Mouse (Mus musculus): ENCODE results near the gene Olfr523. TPM values are rescaled to one million over a fixed set of nuclear protein-coding genes. Genes with fewer than 3 reads are reported as not detected.

Gene Olfr523
- polyA plus RNA-seq, 1 experiment, result not detected

- TF ChIP-seq POLR2A (IDR thresholded peaks at IDR 0.05; ENCODE audit: insufficient read depth, low read depth, low read length), result no peak
- no peak for TF ChIP-seq CTCF (IDR thresholded peaks at IDR 0.05; ENCODE audit: insufficient read depth, low read depth, low read length)
- WGBS, result 60% methylated on average over 4 of the region's 4 CpGs
- Histone ChIP-seq H3K27ac (ENCODE audit: insufficient read depth, low read depth, low read length) (no peak overlapping the region), H3K4me3 (ENCODE audit: insufficient read depth, low read depth, low read length) (no peak overlapping the region), H3K4me1 (ENCODE audit: control insufficient read depth, insufficient read depth, low read length) (no peaks in the 10 kb centered on the region)
These were observed 15.6 kb downstream of the Olfr523 start for GRCm38 (mm10) chr7:140188391-140189328.

- TF ChIP-seq CTCF (IDR thresholded peaks at IDR 0.05; ENCODE audit: insufficient read depth, low read depth, low read length) (no peak), POLR2A (IDR thresholded peaks at IDR 0.05; ENCODE audit: insufficient read depth, low read depth, low read length) (no peak)
These were observed 17.4 kb downstream of the Olfr523 start for GRCm38 (mm10) chr7:140190435-140190834.

GRCm38 (mm10) chr7:140192445-140192844 lies 19.4 kb downstream of the Olfr523 start:
- no peak for TF ChIP-seq CTCF (IDR thresholded peaks at IDR 0.05; ENCODE audit: insufficient read depth, low read depth, low read length)
- TF ChIP-seq POLR2A (IDR thresholded peaks at IDR 0.05; ENCODE audit: insufficient read depth, low read depth, low read length), result no peak
- Histone ChIP-seq H3K27ac (ENCODE audit: insufficient read depth, low read depth, low read length) (no peak overlapping the region), H3K4me3 (ENCODE audit: insufficient read depth, low read depth, low read length) (no peak overlapping the region), H3K4me1 (ENCODE audit: control insufficient read depth, insufficient read depth, low read length) (no peaks in the 10 kb centered on the region)
- WGBS, result 66% methylated on average over 2 of the region's 2 CpGs

More at GRCm38 (mm10) chr7:140190435-140190834, 17.4 kb downstream of the Olfr523 start:
- WGBS, result 82% methylated on average over 1 of the region's 1 CpGs
- H3K4me3 ChIP-seq (ENCODE audit: insufficient read depth, low read depth, low read length), result no peak overlapping the region
- H3K4me1 ChIP-seq (ENCODE audit: control insufficient read depth, insufficient read depth, low read length), result no peaks in the 10 kb centered on the region
- H3K27ac ChIP-seq (ENCODE audit: insufficient read depth, low read depth, low read length), result no peak overlapping the region

GRCm38 (mm10) chr7:140192851-140193250 lies 19.8 kb downstream of the Olfr523 start:
- H3K4me1 ChIP-seq (ENCODE audit: control insufficient read depth, insufficient read depth, low read length), result no peaks in the 10 kb centered on the region
- no peak overlapping the region for H3K4me3 ChIP-seq (ENCODE audit: insufficient read depth, low read depth, low read length)
- TF ChIP-seq CTCF (IDR thresholded peaks at IDR 0.05; ENCODE audit: insufficient read depth, low read depth, low read length) (no peak), POLR2A (IDR thresholded peaks at IDR 0.05; ENCODE audit: insufficient read depth, low read depth, low read length) (no peak)
- 78% methylated on average over 2 of the region's 2 CpGs for WGBS
- H3K27ac ChIP-seq (ENCODE audit: insufficient read depth, low read depth, low read length), result no peak overlapping the region

GRCm38 (mm10) chr7:140194031-140194430 lies 21.0 kb downstream of the Olfr523 start:
- TF ChIP-seq CTCF (IDR thresholded peaks at IDR 0.05; ENCODE audit: insufficient read depth, low read depth, low read length) (no peak), POLR2A (IDR thresholded peaks at IDR 0.05; ENCODE audit: insufficient read depth, low read depth, low read length) (no peak)
- H3K4me1 ChIP-seq (ENCODE audit: control insufficient read depth, insufficient read depth, low read length), result no peaks in the 10 kb centered on the region
- H3K27ac ChIP-seq (ENCODE audit: insufficient read depth, low read depth, low read length), result no peak overlapping the region
- no peak overlapping the region for H3K4me3 ChIP-seq (ENCODE audit: insufficient read depth, low read depth, low read length)
- 79% methylated on average over 4 of the region's 4 CpGs for WGBS

- no peaks in the 10 kb centered on the region for H3K4me1 ChIP-seq (ENCODE audit: control insufficient read depth, insufficient read depth, low read length)
- TF ChIP-seq CTCF (IDR thresholded peaks at IDR 0.05; ENCODE audit: insufficient read depth, low read depth, low read length) (no peak), POLR2A (IDR thresholded peaks at IDR 0.05; ENCODE audit: insufficient read depth, low read depth, low read length) (no peak)
- no peak overlapping the region for H3K4me3 ChIP-seq (ENCODE audit: insufficient read depth, low read depth, low read length)
- 78% methylated on average over 8 of the region's 8 CpGs for WGBS
- no peak overlapping the region for H3K27ac ChIP-seq (ENCODE audit: insufficient read depth, low read depth, low read length)
These were observed 23.0 kb downstream of the Olfr523 start for GRCm38 (mm10) chr7:140196002-140196401.

- TF ChIP-seq CTCF (IDR thresholded peaks at IDR 0.05; ENCODE audit: insufficient read depth, low read depth, low read length) (no peak), POLR2A (IDR thresholded peaks at IDR 0.05; ENCODE audit: insufficient read depth, low read depth, low read length) (no peak)
- Histone ChIP-seq H3K4me1 (ENCODE audit: control insufficient read depth, insufficient read depth, low read length) (no peaks in the 10 kb centered on the region), H3K4me3 (ENCODE audit: insufficient read depth, low read depth, low read length) (no peak overlapping the region), H3K27ac (ENCODE audit: insufficient read depth, low read depth, low read length) (no peak overlapping the region)
- 92% methylated on average over 4 of the region's 4 CpGs for WGBS
These were observed 28.1 kb downstream of the Olfr523 start for GRCm38 (mm10) chr7:140201090-140201489.

GRCm38 (mm10) chr7:140205864-140206263 lies 32.8 kb downstream of the Olfr523 start, which contains the start of gene Olfr524:
TSS of gene Olfr524 (minus strand) at chr7:140205964.
- H3K27ac ChIP-seq (ENCODE audit: insufficient read depth, low read depth, low read length), result no peak within 1 kb of the TSS
- TF ChIP-seq CTCF (IDR thresholded peaks at IDR 0.05; ENCODE audit: insufficient read depth, low read depth, low read length) (no peak), POLR2A (IDR thresholded peaks at IDR 0.05; ENCODE audit: insufficient read depth, low read depth, low read length) (no peak)
- H3K4me1 ChIP-seq (ENCODE audit: control insufficient read depth, insufficient read depth, low read length), result no peaks in the 10 kb centered on the region
- no peak within 1 kb of the TSS for H3K4me3 ChIP-seq (ENCODE audit: insufficient read depth, low read depth, low read length)

GRCm38 (mm10) chr7:140206904-140207303 lies 33.9 kb downstream of the Olfr523 start:
- TF ChIP-seq CTCF (IDR thresholded peaks at IDR 0.05; ENCODE audit: insufficient read depth, low read depth, low read length) (no peak), POLR2A (IDR thresholded peaks at IDR 0.05; ENCODE audit: insufficient read depth, low read depth, low read length) (no peak)
- 82% methylated on average over 3 of the region's 3 CpGs for WGBS
- H3K4me3 ChIP-seq (ENCODE audit: insufficient read depth, low read depth, low read length), result no peak overlapping the region

More at GRCm38 (mm10) chr7:140206904-140207303, 33.9 kb downstream of the Olfr523 start:
- H3K4me1 ChIP-seq (ENCODE audit: control insufficient read depth, insufficient read depth, low read length), result no peaks in the 10 kb centered on the region
- no peak overlapping the region for H3K27ac ChIP-seq (ENCODE audit: insufficient read depth, low read depth, low read length)

Measured in olfactory bulb, adult 2 months (tissue).